Mouse (Mus musculus): ENCODE data around the gene Col4a4. TPM values are rescaled to one million over a fixed set of nuclear protein-coding genes. Genes with fewer than 3 reads are reported as not detected.

Gene Col4a4
- polyA plus RNA-seq, 1 experiment from 2014 or later, result 0.13 TPM

DNA sequence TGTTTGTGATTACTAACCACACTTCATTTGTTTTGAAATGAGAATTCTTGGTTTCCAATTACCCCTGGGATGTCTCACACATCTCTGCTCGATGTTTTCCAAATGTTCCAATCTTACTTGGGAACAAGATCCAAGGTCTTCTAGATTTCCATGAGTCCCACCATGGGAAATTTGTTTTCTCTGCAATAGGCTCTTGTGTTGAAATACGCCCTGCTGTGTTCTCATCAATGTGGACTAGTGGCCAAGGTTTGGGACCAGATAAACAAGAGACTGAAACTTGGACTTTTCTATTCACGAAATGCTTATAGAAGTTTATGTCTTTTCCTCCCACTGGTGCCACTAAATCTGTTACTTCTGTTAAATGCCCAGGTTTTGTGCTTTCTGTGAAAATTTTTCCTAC lies 11.0 kb downstream of the Col4a4 start:
- no peaks in the 10 kb centered on the region for H3K4me1 ChIP-seq
- 91% methylated on average over 3 of the region's 3 CpGs for WGBS
- no peak overlapping the region for H3K4me2 ChIP-seq
- no peak overlapping the region for H3K4me3 ChIP-seq
- H3K9me3 ChIP-seq, result no peaks in the 10 kb centered on the region
- no peak overlapping the region for H3K9ac ChIP-seq
- no peak overlapping the region for H3K27ac ChIP-seq
- H3K27me3 ChIP-seq, result no peaks in the 10 kb centered on the region
- no peaks in the 10 kb centered on the region for H3K36me3 ChIP-seq
- no peak for ATAC-seq (ENCODE audit: insufficient number of reproducible peaks, low FRiP score, low TSS enrichment, low read depth)

DNA sequence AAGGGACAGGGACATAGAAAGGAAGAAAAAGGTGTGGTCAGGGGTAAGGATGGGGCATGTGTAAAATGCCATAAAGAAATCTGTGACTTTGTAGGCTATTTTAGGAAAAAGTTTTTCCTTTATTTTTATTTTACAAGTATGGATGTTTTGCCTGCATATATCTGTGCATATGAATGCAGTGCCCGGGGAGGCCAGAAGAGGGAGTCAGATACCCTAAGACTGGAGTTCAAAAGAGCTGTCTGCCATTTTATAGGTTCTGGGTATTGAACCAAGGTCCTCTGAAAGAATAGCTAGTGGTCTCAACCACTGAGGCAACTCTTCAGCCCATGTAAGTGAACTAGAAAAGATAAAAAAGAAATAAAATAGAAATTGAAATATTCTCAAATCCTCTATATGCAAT lies 14.9 kb downstream of the Col4a4 start:
- Histone ChIP-seq H3K9ac (no peak overlapping the region), H3K36me3 (no peaks in the 10 kb centered on the region), H3K27me3 (no peaks in the 10 kb centered on the region), H3K9me3 (no peaks in the 10 kb centered on the region), H3K27ac (no peak overlapping the region), H3K4me1 (no peaks in the 10 kb centered on the region), H3K4me2 (no peak overlapping the region), H3K4me3 (no peak overlapping the region)
- 73% methylated on average over 1 of the region's 1 CpGs for WGBS
- ATAC-seq (ENCODE audit: insufficient number of reproducible peaks, low FRiP score, low TSS enrichment, low read depth), result no peak

DNA sequence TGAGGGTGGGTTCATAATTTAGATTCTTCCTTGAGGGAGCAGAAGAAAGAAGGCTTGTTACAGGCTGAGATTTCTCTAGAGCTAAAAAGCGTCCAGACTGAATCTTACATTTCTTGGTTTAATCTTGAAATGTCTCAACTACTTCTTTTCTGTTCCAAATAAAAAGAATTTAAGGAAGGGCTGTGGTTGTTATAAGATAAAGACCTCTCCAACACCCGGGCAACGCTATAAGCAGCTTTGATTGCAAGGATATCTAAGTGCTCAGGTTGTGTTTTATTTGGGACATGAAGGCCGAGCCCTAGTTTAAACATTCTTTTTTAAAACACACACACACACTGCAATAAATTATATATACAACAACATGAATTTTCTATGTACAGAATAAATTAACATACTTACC lies 17.2 kb downstream of the Col4a4 start:
- H3K27me3 ChIP-seq, result no peaks in the 10 kb centered on the region
- no peak overlapping the region for H3K9ac ChIP-seq
- H3K4me3 ChIP-seq, result no peak overlapping the region
- WGBS, result 83% methylated on average over 4 of the region's 4 CpGs
- H3K4me1 ChIP-seq, result no peaks in the 10 kb centered on the region
- no peak for ATAC-seq (ENCODE audit: insufficient number of reproducible peaks, low FRiP score, low TSS enrichment, low read depth)
- H3K27ac ChIP-seq, result no peak overlapping the region
- no peaks in the 10 kb centered on the region for H3K9me3 ChIP-seq
- H3K4me2 ChIP-seq, result no peak overlapping the region
- H3K36me3 ChIP-seq, result no peaks in the 10 kb centered on the region

DNA sequence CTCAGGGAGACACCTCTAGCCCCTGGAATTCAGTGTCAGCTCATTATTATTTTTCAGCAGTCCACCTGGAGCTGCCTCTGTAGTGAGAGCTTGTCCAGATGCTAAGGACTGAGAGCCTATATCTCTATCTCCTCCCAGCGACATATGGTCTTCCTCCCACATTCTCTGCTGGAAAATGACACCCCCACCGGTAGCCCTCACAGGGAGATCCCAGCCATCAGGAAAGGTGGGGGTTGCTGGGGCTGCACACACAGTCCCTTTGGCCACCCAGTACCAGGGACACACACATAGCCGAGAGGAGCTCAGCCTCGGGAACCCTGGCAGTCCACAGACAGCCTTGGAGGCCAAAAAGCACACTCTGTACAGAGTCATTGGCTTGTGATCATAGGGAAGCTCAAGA lies 26.4 kb downstream of the Col4a4 start:
- Histone ChIP-seq H3K4me2 (no peak overlapping the region), H3K27ac (no peak overlapping the region), H3K9ac (no peak overlapping the region), H3K4me1 (no peaks in the 10 kb centered on the region), H3K9me3 (no peaks in the 10 kb centered on the region), H3K4me3 (no peak overlapping the region), H3K27me3 (no peaks in the 10 kb centered on the region), H3K36me3 (no peaks in the 10 kb centered on the region)
- no peak for ATAC-seq (ENCODE audit: insufficient number of reproducible peaks, low FRiP score, low TSS enrichment, low read depth)
- WGBS, result 60% methylated on average over 4 of the region's 4 CpGs

DNA sequence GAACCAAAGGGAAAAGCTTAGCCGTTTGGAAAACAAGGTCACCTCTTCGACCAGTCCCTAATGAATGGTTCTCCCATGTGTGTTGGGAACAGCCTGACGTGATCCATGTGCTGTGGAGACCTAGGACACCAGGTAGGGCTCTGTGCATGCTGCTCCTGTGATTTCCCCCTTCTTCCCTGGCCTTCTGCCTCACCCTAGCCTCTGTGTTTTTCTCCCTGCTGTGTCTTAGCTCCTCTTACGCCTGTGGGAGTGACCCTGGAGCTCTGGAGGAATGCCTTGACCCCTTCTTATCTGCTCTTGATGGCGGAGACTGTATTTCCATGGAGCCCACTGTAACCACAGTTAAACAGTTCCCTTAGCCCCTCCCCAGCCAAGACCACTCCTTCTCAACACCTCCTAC lies 31.8 kb downstream of the Col4a4 start:
- H3K4me3 ChIP-seq, result no peak overlapping the region
- no peak overlapping the region for H3K4me2 ChIP-seq
- H3K9me3 ChIP-seq, result no peaks in the 10 kb centered on the region
- H3K36me3 ChIP-seq, result no peaks in the 10 kb centered on the region
- no peak for ATAC-seq (ENCODE audit: insufficient number of reproducible peaks, low FRiP score, low TSS enrichment, low read depth)
- H3K27ac ChIP-seq, result no peak overlapping the region
- no peaks in the 10 kb centered on the region for H3K4me1 ChIP-seq
- 68% methylated on average over 5 of the region's 5 CpGs for WGBS
- no peak overlapping the region for H3K9ac ChIP-seq
- H3K27me3 ChIP-seq, result no peaks in the 10 kb centered on the region

DNA sequence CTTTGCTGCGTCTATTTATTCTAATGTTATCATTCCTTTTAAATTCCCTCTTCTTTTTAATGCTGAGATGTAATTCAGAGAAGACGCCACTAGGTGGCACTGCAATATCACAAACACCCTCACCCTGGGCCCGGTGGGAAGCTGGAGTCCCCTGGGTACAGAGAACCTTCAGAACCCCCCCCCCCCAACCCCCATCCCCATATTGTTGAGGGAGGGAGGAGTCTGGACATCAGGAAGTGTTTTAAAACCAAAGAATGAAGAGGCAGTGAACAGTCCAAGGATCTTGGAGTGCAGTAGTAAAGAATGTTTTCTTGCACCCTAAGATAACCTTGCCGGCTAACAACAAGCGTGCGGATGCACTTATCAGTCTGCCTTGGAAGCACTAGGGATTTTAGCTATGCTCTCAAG lies 32.2 kb downstream of the Col4a4 start:
- Histone ChIP-seq H3K4me2 (no peak overlapping the region), H3K27ac (no peak overlapping the region), H3K4me1 (no peaks in the 10 kb centered on the region), H3K9me3 (no peaks in the 10 kb centered on the region), H3K4me3 (no peak overlapping the region), H3K9ac (no peak overlapping the region), H3K27me3 (no peaks in the 10 kb centered on the region), H3K36me3 (no peaks in the 10 kb centered on the region)
- WGBS, result 39% methylated on average over 6 of the region's 6 CpGs
- no peak for ATAC-seq (ENCODE audit: insufficient number of reproducible peaks, low FRiP score, low TSS enrichment, low read depth)

DNA sequence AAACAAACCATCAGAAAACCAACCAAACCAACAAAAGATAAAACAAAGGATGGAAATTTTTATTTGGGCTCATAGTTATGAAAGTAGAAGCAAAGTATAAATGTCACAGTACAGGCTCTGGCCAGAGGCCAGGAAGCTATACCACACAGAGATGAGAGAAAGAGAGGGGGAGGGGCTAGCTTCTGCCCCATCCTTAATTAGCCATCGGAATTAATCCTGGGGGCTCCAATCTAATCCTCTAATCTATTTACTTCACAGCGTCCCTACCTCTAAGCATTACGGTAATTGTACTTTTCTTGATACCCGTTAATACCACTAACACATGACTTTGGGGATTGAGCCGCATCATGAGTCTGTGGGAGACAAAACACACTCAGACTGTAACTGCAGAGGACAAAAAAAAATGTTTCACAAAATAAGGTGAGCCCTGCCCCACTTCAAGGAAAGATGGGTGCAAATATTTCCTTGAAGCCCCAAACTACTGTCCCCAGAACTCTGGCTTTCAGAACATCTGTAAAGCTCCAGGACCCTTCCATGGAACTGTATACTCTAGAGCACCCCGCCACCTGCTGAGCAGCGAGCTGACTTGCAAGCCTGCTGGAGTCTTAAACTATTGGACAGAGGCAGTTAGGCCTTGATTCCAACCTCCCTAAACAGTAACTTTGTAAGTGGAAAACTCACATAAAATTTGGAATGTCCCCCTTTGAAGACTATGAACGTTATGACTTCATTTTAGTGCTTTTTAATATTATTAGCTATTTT lies 41.3 kb downstream of the Col4a4 start:
- Histone ChIP-seq H3K9ac (no peak overlapping the region), H3K4me1 (no peaks in the 10 kb centered on the region), H3K4me2 (no peak overlapping the region), H3K9me3 (no peaks in the 10 kb centered on the region), H3K4me3 (no peak overlapping the region), H3K27me3 (no peaks in the 10 kb centered on the region), H3K27ac (no peak overlapping the region), H3K36me3 (no peaks in the 10 kb centered on the region)
- 58% methylated on average over 8 of the region's 8 CpGs for WGBS
- no peak for ATAC-seq (ENCODE audit: insufficient number of reproducible peaks, low FRiP score, low TSS enrichment, low read depth)

DNA sequence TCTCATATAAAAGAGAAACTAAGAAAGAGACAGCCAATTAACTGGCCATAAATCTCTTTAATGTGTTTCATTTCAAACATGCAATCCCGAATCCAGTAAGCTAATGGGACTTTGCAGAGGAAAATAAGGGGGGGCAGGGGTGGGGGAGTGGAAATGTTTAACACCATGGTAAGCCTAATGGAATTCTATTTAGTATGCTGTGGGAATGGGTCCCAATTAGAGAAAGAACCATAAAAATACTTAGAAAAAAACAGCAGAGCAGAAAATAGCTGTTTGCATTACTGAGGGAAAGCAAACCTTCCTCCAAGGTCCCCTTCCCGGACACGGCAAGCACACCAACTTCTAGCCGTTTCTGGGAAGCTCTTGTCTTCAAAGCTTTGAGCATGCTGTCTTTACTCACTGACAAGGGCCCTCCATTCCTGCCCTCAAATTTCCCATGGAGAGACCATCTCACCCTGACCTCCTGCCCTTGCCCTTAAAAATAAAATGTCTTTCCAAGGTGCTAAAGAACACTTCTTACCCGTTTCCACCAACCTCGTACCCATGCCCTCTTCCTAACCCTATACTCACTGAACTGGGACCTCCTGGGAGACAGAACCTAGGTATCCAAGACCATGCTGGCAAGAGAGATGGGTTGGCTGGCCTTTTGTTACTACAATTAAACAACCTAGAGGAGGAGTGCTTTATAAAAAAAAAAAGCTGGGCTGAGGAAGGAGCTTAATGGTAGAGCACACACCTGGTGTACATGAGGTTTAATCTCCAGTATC lies 42.0 kb downstream of the Col4a4 start:
- Histone ChIP-seq H3K36me3 (no peaks in the 10 kb centered on the region), H3K9me3 (no peaks in the 10 kb centered on the region), H3K9ac (no peak overlapping the region), H3K27me3 (no peaks in the 10 kb centered on the region), H3K27ac (no peak overlapping the region), H3K4me1 (no peaks in the 10 kb centered on the region), H3K4me2 (no peak overlapping the region), H3K4me3 (no peak overlapping the region)
- ATAC-seq (ENCODE audit: insufficient number of reproducible peaks, low FRiP score, low TSS enrichment, low read depth), result no peak
- 40% methylated on average over 6 of the region's 6 CpGs for WGBS

DNA sequence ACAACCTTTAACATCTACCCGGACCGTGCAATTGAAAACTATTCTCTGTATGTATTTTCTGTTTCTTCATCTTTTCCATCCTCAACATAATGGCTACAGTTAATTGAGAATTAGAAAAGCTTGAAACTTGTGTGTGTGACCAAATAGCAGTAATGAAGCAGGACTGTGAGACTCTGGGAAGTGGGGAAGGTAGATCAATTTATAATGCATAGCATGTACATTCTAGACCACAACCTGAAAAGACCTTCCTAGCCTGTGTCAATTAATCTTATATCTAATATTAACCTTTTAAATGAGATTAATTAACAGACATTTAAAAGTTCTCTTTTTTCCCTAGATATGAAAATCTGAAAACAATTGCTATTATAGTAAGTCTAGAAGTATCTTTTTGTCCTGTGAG lies 42.7 kb downstream of the Col4a4 start:
- H3K4me3 ChIP-seq, result no peak overlapping the region
- H3K9ac ChIP-seq, result no peak overlapping the region
- no peak overlapping the region for H3K27ac ChIP-seq
- WGBS, result 81% methylated on average over 2 of the region's 2 CpGs
- H3K9me3 ChIP-seq, result no peaks in the 10 kb centered on the region
- H3K36me3 ChIP-seq, result no peaks in the 10 kb centered on the region
- ATAC-seq (ENCODE audit: insufficient number of reproducible peaks, low FRiP score, low TSS enrichment, low read depth), result no peak
- H3K27me3 ChIP-seq, result no peaks in the 10 kb centered on the region
- no peak overlapping the region for H3K4me2 ChIP-seq
- H3K4me1 ChIP-seq, result no peaks in the 10 kb centered on the region

DNA sequence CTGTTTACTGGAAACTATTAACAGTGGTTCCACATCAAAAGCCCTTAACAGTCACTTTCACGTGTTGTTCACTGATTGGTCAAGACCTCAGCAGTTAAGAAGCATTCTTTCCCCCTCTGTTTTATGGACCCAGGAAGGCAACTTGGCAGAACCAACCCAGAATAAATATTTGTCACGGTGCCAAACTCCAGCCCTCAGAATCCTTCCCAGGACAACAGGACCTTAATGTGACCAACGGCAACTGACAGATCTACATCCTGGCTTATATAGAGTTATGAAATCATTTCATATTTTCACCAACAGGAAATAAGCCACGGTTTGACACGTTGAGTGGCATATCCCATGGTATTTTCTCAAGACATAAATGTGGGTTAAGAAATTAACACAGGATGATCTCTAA lies 46.6 kb downstream of the Col4a4 start:
- Histone ChIP-seq H3K9me3 (no peaks in the 10 kb centered on the region), H3K9ac (no peak overlapping the region), H3K36me3 (no peaks in the 10 kb centered on the region), H3K4me2 (no peak overlapping the region), H3K4me1 (no peaks in the 10 kb centered on the region), H3K4me3 (no peak overlapping the region), H3K27ac (no peak overlapping the region), H3K27me3 (no peaks in the 10 kb centered on the region)
- ATAC-seq (ENCODE audit: insufficient number of reproducible peaks, low FRiP score, low TSS enrichment, low read depth), result no peak
- 50% methylated on average over 5 of the region's 5 CpGs for WGBS

DNA sequence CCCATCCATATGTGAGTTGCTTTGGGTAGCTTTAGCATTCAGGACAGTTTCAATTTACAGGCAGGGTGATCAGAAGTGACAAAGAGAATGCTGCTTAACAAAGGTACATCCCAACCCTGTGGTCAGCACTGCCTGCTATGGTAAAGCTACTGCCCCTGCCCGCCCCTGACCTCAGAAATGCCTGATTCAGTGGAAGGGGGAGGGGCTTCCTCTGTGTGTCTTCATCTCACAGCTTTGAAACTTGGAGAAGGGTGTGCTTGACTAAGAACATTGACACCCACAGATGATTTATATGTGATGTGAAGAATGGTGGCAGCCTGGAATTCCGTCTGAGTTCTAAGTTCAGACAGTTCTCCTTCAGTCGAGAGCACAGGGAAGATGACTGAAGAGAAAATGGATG lies 48.8 kb downstream of the Col4a4 start:
- WGBS, result 52% methylated on average over 3 of the region's 3 CpGs
- H3K27me3 ChIP-seq, result no peaks in the 10 kb centered on the region
- H3K27ac ChIP-seq, result no peak overlapping the region
- H3K9ac ChIP-seq, result no peak overlapping the region
- no peaks in the 10 kb centered on the region for H3K9me3 ChIP-seq
- H3K36me3 ChIP-seq, result no peaks in the 10 kb centered on the region
- H3K4me3 ChIP-seq, result no peak overlapping the region
- no peaks in the 10 kb centered on the region for H3K4me1 ChIP-seq
- H3K4me2 ChIP-seq, result no peak overlapping the region
- ATAC-seq (ENCODE audit: insufficient number of reproducible peaks, low FRiP score, low TSS enrichment, low read depth), result no peak

DNA sequence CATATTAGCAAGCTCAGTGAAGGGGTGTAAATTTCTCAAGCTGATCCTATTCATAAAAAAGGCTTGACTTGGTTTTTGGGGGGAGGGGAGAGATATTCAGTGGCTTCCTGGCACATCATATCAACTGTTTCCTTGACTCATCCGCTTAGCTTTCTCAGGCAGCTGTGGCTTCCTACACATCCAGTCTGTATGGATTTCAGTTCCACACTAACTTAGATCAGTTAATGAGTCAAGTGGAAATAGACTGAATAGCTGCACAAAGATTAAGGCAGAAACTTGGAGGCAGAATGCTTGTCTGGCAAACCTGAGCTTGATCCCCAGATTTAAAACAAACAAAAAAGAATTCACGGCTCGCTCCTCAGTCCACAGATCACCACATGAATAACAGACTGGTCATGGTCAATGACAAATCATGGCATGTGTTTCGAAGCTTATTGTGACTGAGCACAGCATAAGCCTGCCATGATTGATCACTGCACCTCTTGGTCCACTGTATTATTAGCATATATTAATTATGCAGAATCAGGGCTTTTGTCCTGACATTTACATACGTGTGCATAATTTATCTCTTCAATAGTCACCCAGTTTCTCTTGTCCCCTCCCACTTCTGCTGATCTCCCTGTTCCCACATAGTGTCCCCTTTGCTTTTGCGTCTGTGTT lies 50.0 kb downstream of the Col4a4 start:
- Histone ChIP-seq H3K27me3 (no peaks in the 10 kb centered on the region), H3K36me3 (no peaks in the 10 kb centered on the region), H3K9me3 (no peaks in the 10 kb centered on the region), H3K9ac (no peak overlapping the region), H3K4me2 (no peak overlapping the region), H3K4me1 (no peaks in the 10 kb centered on the region), H3K4me3 (no peak overlapping the region), H3K27ac (no peak overlapping the region)
- ATAC-seq (ENCODE audit: insufficient number of reproducible peaks, low FRiP score, low TSS enrichment, low read depth), result no peak
- WGBS, result 80% methylated on average over 6 of the region's 6 CpGs
